12 mouse cellular contexts compared by ENCODE assay signal in the genomic region with DNA sequence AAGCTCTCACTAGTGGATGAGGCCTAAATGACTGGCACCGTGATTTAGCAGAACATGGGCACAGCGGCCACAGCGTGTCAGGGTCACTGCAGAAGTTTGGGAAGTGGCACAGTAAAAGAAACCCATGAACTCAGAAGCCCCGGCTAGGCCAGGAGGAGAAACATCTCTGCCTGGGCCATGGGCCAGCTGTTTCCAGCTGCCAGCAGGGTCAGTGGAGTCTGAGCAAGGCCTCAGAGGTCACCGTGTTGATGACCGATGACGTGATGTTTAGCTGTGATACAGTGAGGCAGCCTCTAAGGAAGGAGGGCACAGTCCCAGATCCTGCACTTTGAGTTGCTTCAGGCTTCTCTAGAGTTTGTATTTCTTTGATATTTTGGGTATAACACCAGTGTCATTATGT.
DNase-seq lines count a peak whose midpoint lies in the region; ATAC-seq and TF ChIP-seq lines count a peak whose summit lies in the region.
"Had no signal": no experiment of that assay in that cellular context is flagged by ENCODE, and none has a peak within 500 bp of the region (broad histone marks: within the 10 kb centered on the region; RNA-seq: fewer than 3 reads in every experiment).

No protein-coding gene starts in this region.

- no peak overlapping the region for H3K4me2 ChIP-seq in liver, postnatal 0 days (ENCODE audit: low read depth, low read length)
- H3K4me2 ChIP-seq: limb, embryonic 15.5 days had no signal

- no peak for TF ChIP-seq EP300 in liver, postnatal 0 days (IDR thresholded peaks at IDR 0.05; ENCODE audit: low read depth)

- 61% methylated on average over 7 of the region's 7 CpGs for WGBS in liver, postnatal 0 days (ENCODE audit: insufficient replicate concordance)

- no peak overlapping the region for H3K27ac ChIP-seq in liver, postnatal 0 days (ENCODE audit: low read depth)
- H3K27ac ChIP-seq: limb, embryonic 15.5 days had no signal

- ATAC-seq in liver, postnatal 0 days = peak; percentile 96
- ATAC-seq: Patski had no signal

- intact Hi-C loops in gastrocnemius, postnatal 36 days (cut with DNase I) = no loop called here

- H3K9me3 ChIP-seq in liver, postnatal 0 days (ENCODE audit: low read length) = no peaks in the 10 kb centered on the region
- H3K9me3 ChIP-seq: limb, embryonic 15.5 days had no signal

- H3K4me1 ChIP-seq in liver, postnatal 0 days (ENCODE audit: insufficient read depth) = no peaks in the 10 kb centered on the region

- H3K36me3 ChIP-seq in liver, postnatal 0 days (replicated peaks; ENCODE audit: insufficient read depth, low read length) = no peaks in the 10 kb centered on the region

- DNase-seq in liver, postnatal 0 days = peak; percentile 66
- DNase-seq in liver = no peak
- DNase-seq in adrenal gland, adult 8-10 months = peak; percentile 89
- peak; percentile 60 to 69 for DNase-seq in gastrocnemius, postnatal 36 days
- DNase-seq in kidney, postnatal 25 days = peak; percentile 58 to 70
- no peak for DNase-seq in embryo, embryonic 10 days (ENCODE audit: low spot score)
- DNase-seq in urinary bladder, postnatal 25 days (ENCODE audit: low spot score) = no peak
- no peak for DNase-seq in right cerebral cortex, postnatal 14 days
- DNase-seq: cerebellum, adult 2 months had no signal

- H3K27me3 ChIP-seq in liver, postnatal 0 days (ENCODE audit: insufficient read depth, low read length) = no peaks in the 10 kb centered on the region
- H3K27me3 ChIP-seq: limb, embryonic 15.5 days; Patski had no signal

- no peak overlapping the region for H3K4me3 ChIP-seq in liver, postnatal 0 days (ENCODE audit: low read depth, low read length)
- H3K4me3 ChIP-seq: limb, embryonic 15.5 days; megakaryocyte, embryonic 14.5 days had no signal

- no peak for TF ChIP-seq CTCF in liver, postnatal 0 days (IDR thresholded peaks at IDR 0.05; ENCODE audit: low read depth)

- H3K9ac ChIP-seq in liver, postnatal 0 days (replicated peaks) = no peak overlapping the region
- H3K9ac ChIP-seq: limb, embryonic 15.5 days had no signal

Comparison
In these comparisons a context has a peak if more than half of its experiments do, and no peak if none do; other contexts are left out.
1. DNase-seq: peak in liver, postnatal 0 days (single experiment), adrenal gland, adult 8-10 months (single experiment), gastrocnemius, postnatal 36 days (2 of 2) and kidney, postnatal 25 days (2 of 2); none in liver (single experiment), embryo, embryonic 10 days (single experiment), urinary bladder, postnatal 25 days (single experiment) and right cerebral cortex, postnatal 14 days (single experiment).